Mouse (Mus musculus) liver, embryonic 14.5 days (tissue): ENCODE data around the gene Ctss.

Experiments used
- CTCF ChIP-seq: IDR thresholded peaks from 2 replicates; pipeline ENCODE4 v1.5.1; 2016; ENCODE audit warnings: antibody characterized with exemption, low read depth, control low read depth
- EP300 ChIP-seq: IDR thresholded peaks from 2 replicates; pipeline ENCODE4 v1.6.1; 2016; ENCODE audit warnings: antibody characterized with exemption, low read depth

GRCm38 (mm10) chr3:95498229-95498628 lies 28.4 kb upstream of the Ctss start:
- TF ChIP-seq EP300 (no peak), CTCF (no peak)
